Mouse (Mus musculus) ES-E14 (cell line): Measurements from ENCODE around the gene Pola1.

ENCODE experiments used
- CHD2 ChIP-seq: IDR thresholded peaks from 2 replicates; pipeline ENCODE4 v1.6.1; 2014; ENCODE audit warnings: mild to moderate bottlenecking, low read depth, low read length, inconsistent platforms
- HCFC1 ChIP-seq: IDR thresholded peaks from 2 replicates; pipeline ENCODE4 v1.6.1; 2012; ENCODE audit warnings: low read length, inconsistent platforms, borderline replicate concordance; ENCODE audit not compliant: insufficient read depth
- ZC3H11A ChIP-seq: IDR thresholded peaks from 2 replicates; pipeline ENCODE4 v1.6.1; 2012; ENCODE audit warnings: low read depth, mild to moderate bottlenecking, inconsistent platforms, low read length, borderline replicate concordance
- ZNF384 ChIP-seq: IDR thresholded peaks from 2 replicates; pipeline ENCODE4 v1.6.1; 2012; ENCODE audit warnings: low read depth, low read length, inconsistent platforms

DNA sequence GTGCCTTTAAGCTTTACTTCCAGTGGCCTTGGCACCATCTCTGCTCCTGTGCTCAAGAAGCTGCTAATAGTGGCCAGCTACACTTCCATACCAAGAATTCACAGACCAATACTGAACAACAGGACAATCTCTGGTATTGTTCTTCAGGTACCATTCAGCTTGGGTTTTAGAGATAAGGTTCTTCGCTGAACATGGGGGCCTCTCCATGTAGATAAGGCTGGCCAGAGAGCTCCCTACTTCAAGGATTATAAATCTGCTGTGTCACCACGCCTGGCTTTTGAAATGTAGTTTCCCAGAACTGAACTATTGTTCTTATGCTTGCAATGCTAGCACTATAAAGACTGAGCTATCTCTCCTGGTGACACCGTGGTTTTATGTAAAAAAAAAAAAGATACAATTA, 234.9 kb downstream of the Pola1 start:
- TF ChIP-seq ZNF384 = no peak
- TF ChIP-seq CHD2 = no peak
- TF ChIP-seq HCFC1 = no peak
- no peak for TF ChIP-seq ZC3H11A
